Mouse (Mus musculus): ENCODE measurements around the gene Bckdha. TPM values are rescaled to one million over a fixed set of nuclear protein-coding genes. Genes with fewer than 3 reads are reported as not detected.

Gene Bckdha
- 68.8 and 82.8 TPM in 2 replicates for polyA plus RNA-seq (2015; fragmentation: Nextera tagmentation; extraction: Ambion mirVana)

DNA sequence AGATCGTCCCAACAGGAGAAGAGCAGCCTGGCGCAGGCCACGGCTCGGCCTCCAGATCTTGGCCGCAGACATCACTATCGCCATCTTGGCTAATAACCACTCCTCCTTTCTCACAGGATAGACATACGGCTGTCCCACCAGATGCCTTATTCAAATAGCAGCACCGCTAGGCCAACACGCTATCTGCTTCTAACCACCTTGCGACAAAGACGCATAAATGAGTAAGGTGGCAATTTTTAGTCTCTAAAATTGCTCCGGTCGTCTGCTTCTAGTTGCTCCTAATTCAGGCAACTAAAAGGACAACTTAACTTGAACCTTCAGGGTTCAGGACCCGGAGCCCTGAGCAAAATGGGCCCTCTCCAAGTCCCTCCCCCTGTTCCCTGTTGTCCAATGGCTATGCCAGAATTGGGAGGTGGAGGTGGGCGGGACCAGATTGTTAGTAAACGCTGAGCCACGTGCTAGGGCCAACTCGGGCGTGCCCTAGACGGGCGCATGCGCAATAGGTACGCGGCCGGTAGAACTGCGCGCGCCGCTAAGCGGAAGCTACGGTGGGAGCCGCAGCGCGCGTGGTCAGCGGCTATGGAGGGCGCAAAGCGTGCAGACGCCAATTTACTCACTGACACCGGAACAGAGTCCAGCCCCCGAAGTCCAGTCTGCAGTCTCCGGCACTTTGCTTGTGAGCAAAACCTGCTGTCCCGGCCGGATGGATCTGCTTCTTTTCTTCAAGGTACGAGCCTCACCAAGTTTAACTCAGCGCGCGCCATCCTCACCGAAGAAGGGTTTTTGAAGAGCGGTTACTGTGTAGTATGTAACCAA is at the start of gene Bckdha, which contains the start of gene Exosc5:
Gene Bckdha, minus strand, starts transcription at position 325 of the 816 bp plus-strand sequence.
Gene Exosc5, plus strand, starts transcription at position 508 of the 816 bp plus-strand sequence.

DNA sequence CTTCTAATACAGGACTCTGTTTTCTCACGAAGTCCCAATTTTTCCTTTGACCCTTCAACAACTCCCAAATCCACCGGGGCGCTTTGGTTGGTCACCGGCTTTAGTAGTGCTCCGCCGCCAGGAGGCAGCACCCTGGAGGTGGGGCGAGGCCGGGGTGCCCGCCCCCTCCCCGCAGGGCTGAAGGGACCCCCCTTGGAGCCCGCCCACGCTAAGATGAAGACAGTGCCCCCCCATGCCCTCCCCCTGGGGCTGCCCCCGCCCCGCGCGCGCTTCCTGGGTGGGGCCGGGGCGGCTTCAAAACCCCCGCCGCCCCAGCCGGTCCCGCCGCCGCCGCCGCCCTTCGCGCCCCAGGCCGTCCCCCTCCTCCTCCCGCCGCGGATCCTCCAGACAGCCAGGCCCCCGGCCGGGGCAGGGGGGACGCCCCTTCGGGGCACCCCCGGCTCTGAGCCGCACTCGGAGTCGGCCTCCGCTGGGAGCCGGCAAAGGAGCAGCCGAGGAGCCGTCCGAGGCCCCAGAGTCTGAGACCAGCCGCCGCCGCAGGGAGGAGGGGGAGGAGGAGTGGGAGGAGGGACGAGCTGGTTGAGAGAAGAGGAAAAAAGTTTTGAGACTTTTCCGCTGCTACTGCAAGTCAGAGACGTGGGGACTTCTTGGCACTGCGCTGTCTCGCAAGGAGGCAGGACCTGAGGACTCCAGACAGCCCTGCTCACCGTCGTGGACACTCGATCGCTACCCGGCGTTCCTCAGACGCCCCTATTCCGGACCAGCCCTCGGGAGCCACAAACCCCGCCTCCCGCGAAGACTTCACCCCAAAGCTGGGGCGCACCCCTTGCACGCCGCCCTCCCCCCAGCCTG is 28.1 kb upstream of the Bckdha start, which contains the start of gene Tgfb1:
Gene Tgfb1, plus strand, starts transcription at position 323 of the 852 bp plus-strand sequence.

DNA sequence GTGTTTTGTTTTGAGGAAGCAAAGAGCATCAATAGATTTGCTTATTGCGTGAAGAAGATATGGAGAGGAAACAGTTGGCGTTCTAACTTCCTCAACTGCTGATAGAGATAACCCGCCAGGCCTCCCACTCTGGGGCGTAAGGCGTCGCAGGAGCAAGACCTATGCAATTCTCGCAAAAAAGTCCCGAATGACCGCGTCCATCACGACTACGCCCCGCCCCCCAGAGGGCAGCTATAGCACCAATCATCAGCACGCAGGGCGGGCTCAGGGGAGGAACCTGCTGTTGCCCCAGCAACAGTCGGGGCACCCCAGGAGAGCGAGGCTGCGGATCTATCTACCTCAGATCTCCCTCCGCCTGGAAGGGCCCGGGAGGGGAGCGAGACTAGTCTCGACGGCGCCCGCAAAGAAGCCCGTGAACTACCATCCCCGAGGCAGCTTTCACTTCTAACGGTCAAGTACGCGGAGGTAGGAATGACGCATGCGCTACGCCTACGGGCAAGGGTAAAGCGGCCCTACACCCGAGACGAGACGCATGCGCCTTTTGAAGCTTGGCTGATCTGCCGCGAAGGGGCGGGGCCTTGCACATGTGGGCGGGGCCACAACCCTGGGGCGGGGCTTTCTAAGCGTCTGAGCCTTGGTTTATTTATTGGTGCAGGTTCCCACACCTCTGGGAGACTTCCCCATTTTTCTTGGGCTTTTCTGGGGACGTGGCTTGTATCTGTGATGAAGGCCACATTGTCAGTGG is 21.9 kb upstream of the Bckdha start, which contains the start of gene B9d2:
Gene B9d2, plus strand, starts transcription at position 267 of the 745 bp plus-strand sequence.

DNA sequence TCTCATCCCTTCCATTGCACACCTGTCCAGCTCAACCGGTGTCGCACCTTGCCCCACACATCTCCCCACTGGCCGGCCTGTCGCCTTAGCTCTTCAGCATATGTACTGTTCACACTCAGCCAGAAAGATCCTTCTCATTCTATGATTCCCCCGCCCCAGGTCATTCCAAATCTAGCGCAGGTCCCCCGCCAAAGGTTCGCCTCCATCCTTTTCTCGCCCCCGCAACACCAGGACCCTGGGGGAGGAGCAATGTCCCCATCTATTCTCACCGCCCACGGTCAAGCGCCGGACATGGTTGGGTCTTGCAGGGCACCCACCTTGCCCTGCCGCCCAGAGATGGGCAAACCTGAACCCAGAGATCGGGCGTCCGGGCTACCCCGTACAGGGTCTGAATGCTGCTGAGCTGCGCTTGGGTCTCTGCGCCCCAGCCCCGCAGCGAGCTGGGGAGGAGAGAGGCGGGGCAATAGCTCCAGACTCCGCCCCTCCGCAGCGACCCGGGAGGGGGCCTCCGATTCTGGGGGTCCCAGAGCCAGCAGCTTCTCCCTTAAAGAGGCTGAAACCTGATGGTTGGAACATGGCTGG is 16.0 kb upstream of the Bckdha start, which contains the start of gene Tmem91:
Gene Tmem91, minus strand, starts transcription at position 448 of the 582 bp plus-strand sequence.

DNA sequence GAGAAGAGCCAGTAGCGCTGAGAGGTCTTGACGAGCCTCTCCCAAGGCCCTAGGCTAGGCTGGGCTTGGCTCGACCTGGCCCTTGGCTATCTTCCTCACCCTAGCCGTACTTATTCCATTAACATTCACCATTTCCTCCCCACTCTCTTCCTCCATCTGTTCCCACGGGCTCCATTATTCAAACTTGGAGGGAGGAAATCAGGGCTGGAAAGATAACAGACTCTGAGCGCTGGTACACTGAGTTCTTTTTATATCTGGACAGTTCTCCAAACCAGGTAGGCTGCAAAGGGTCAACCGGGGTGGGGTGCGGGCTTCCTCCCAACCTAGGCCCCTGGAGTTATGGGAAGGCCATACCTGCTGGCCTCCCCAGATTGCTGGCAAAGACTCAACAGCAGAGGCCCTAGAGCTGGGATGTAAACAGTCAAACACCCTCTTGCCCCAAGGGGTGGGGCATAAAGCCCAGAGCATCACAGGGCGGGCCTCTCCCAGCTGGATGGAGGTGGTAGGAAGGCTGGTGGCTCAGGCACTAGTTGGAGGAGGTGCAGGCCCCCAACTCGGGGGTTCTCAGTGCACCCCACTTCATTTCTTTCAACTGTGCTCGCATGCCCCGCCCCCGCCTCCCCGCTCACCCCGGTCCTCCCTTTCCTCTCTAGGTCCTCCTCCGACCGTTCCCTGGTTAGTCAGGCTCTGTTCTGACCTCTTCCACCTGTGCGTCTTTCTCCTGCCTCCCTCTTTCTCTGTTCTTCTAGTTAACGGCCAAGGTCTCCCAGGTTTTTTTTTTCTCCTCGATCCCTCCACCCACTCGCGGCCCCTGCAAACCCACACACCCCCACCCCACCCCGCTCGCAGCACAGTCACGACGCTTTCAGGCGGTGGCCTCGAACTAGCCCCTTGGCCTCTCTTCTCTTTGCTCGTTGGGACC is 32.0 kb downstream of the Bckdha start, which contains the start of gene B3gnt8:
Gene B3gnt8, plus strand, starts transcription at position 146 of the 922 bp plus-strand sequence.

DNA sequence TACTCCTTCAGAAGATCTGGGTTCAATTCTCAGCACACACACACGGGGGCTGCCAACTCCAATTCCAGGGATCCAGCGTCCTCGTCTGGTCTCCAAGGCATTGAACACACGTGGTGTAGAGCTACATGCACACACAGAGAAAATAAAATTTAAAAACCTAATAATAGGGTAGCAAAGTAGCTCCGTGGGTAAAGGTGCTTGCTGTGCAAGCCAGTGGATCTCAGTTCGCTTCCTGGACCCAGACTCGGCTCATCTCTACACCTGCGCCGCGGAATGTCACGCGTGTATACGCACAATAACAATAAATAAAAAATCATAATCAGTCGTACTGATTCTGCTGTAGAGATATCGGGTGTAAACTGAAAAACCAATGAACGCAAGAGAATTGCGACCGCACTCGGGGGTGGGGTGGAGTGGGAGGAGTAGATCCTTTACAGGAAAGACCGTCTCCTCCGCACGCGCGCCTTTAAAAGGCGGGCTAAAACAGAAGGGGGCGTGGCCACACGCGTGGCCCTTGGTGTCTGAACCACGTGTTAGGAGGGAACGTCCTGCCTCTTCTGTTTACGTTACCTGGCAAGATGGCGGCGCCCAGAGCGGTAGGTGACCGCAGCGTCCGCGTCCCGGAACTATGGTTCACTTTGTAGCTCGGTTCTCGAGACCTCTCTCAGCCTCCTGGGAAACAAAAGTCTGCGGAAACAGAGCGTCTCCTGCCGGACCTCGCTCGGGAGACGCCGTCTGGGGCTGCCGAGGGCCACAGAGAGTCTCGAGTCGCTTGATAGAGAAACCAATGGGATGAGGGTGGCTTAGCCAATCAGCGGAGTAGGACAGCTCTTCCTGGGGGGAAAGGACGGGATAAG is 39.7 kb downstream of the Bckdha start, which contains the start of gene Dmac2:
Gene Dmac2, plus strand, starts transcription at position 550 of the 857 bp plus-strand sequence.

DNA sequence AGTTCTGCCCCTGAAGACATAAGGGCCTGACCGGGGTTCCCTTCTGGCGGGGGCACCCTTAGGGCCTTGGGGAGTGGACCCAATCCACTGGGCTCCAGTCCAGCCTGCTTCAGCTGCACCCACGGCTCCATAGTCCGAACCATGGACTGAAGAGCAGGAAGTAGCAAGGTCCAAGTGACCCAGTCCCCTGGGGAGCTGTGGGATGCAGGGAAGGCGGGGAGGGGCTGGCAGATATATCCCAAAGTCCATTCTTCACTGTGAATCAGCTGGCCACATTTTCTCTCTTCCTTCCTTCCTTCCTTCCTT is 43.1 kb downstream of the Bckdha start, which contains the start of gene Erich4:
Gene Erich4, minus strand, starts transcription at position 187 of the 306 bp plus-strand sequence.

Other genes starting within 250 kb of the Bckdha start
- gene Cxcl17, start 246.1 kb downstream of the Bckdha start, polyA plus RNA-seq (2015; fragmentation: Nextera tagmentation; extraction: Ambion mirVana) = not detected in 2 replicates
- 4.0 and 4.1 TPM in 2 replicates for gene Ceacam1, start 181.4 kb downstream of the Bckdha start, polyA plus RNA-seq (2015; fragmentation: Nextera tagmentation; extraction: Ambion mirVana)
- gene Ceacam2, start 119.1 kb downstream of the Bckdha start, polyA plus RNA-seq (2015; fragmentation: Nextera tagmentation; extraction: Ambion mirVana) = not detected in 2 replicates
- gene Erich4, start 43.1 kb downstream of the Bckdha start, polyA plus RNA-seq (2015; fragmentation: Nextera tagmentation; extraction: Ambion mirVana) = not detected in 2 replicates
- 28.5 and 29.4 TPM in 2 replicates for gene Dmac2, start 39.6 kb downstream of the Bckdha start, polyA plus RNA-seq (2015; fragmentation: Nextera tagmentation; extraction: Ambion mirVana)
- gene B3gnt8, start 32.3 kb downstream of the Bckdha start, polyA plus RNA-seq (2015; fragmentation: Nextera tagmentation; extraction: Ambion mirVana) = 3.1 and 3.4 TPM in 2 replicates
- gene Exosc5, start 183 bp upstream of the Bckdha start, polyA plus RNA-seq (2015; fragmentation: Nextera tagmentation; extraction: Ambion mirVana) = 30.1 and 33.2 TPM in 2 replicates
- gene Tmem91, start 16.2 kb upstream of the Bckdha start, polyA plus RNA-seq (2015; fragmentation: Nextera tagmentation; extraction: Ambion mirVana) = 0.46 and 0.83 TPM in 2 replicates
- 17.0 and 18.4 TPM in 2 replicates for gene B9d2, start 21.8 kb upstream of the Bckdha start, polyA plus RNA-seq (2015; fragmentation: Nextera tagmentation; extraction: Ambion mirVana)
- gene Tgfb1, start 28.0 kb upstream of the Bckdha start, polyA plus RNA-seq (2015; fragmentation: Nextera tagmentation; extraction: Ambion mirVana) = 1.3 and 2.0 TPM in 2 replicates
- gene Ccdc97, start 60.1 kb upstream of the Bckdha start, polyA plus RNA-seq (2015; fragmentation: Nextera tagmentation; extraction: Ambion mirVana) = 14.0 and 14.7 TPM in 2 replicates
- 28.8 and 29.8 TPM in 2 replicates for gene Hnrnpul1, start 95.8 kb upstream of the Bckdha start, polyA plus RNA-seq (2015; fragmentation: Nextera tagmentation; extraction: Ambion mirVana)
- 77.7 and 92.7 TPM in 2 replicates for gene Axl, start 129.7 kb upstream of the Bckdha start, polyA plus RNA-seq (2015; fragmentation: Nextera tagmentation; extraction: Ambion mirVana)
- gene Cyp2s1, start 157.9 kb upstream of the Bckdha start, polyA plus RNA-seq (2015; fragmentation: Nextera tagmentation; extraction: Ambion mirVana) = 0.13 and 0.62 TPM in 2 replicates
- 0.19 TPM in 1 of 2 replicates, not detected in the other for gene Cyp2b10, start 238.6 kb upstream of the Bckdha start, polyA plus RNA-seq (2015; fragmentation: Nextera tagmentation; extraction: Ambion mirVana)

Measured in skeletal muscle tissue, postnatal 0 days (tissue).